Mouse (Mus musculus) stomach, postnatal 0 days (tissue): ENCODE results near the gene Prkcb.

Experiments used
- CTCF ChIP-seq: IDR thresholded peaks from 2 replicates; pipeline ENCODE4 v1.5.1; 2016; ENCODE audit warnings: antibody characterized with exemption, low read depth, mild to moderate bottlenecking, moderate library complexity
- EP300 ChIP-seq: optimal IDR thresholded peaks from 2 replicates; pipeline ENCODE3; 2016; ENCODE audit warnings: antibody characterized with exemption

DNA sequence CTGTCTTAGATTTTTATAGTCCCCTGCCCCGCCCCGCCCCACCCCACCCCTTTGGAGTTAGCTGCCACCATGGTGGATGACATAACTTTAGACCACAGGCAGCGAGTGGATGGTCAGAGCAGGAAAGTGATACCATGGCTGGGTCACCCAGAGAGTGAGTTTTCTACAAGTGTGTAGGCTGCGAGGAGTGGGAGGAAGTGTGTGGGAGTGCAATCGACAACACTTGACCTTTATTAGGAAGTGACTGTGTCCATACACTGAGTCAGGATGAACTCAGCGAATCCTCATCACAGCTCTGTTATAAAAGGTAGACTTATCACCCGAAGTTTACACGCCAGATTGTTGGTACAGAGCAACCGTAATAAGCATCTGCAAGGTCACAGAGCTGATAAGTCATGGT lies 126.8 kb downstream of the Prkcb start:
- no peak for TF ChIP-seq CTCF
- TF ChIP-seq EP300 = no peak
